Mouse (Mus musculus): ENCODE measurements around the gene Gpsm2. TPM values are rescaled to one million over a fixed set of nuclear protein-coding genes. Genes with fewer than 3 reads are reported as not detected.
A peak's percentile ranks its signal among the peaks of the same experiment; 100 is the strongest.

The Gpsm2 gene
- polyA plus RNA-seq (2015; fragmentation: Nextera tagmentation; extraction: Ambion mirVana), result 95.9 and 103 TPM in 2 replicates

GRCm38 (mm10) chr3:108722036-108722872 lies at the start of gene Gpsm2:
Gene Gpsm2 (minus strand): TSS chr3:108722309.
- 1% methylated on average over 48 of the region's 53 CpGs for WGBS
- peak within 1 kb of the TSS; percentile 66 for H3K4me3 ChIP-seq
- peak within 1 kb of the TSS; percentile 97 for H3K27ac ChIP-seq
- no peaks in the 10 kb centered on the region for H3K9me3 ChIP-seq
- peak within 1 kb of the TSS; percentile 50 for H3K4me2 ChIP-seq
- peaks cover 21% of the 10 kb centered on the region for H3K4me1 ChIP-seq
- H3K27me3 ChIP-seq, result no peaks in the 10 kb centered on the region
- peak within 1 kb of the TSS; percentile 61 for H3K9ac ChIP-seq
- peak; percentile 97 for ATAC-seq (ENCODE audit: insufficient number of reproducible peaks, low FRiP score, low TSS enrichment, low read depth)
- H3K36me3 ChIP-seq, result no peaks in the 10 kb centered on the region

- peak overlapping the region; percentile 30 for H3K4me2 ChIP-seq
- 9% methylated on average over 6 of the region's 6 CpGs for WGBS
- peak; percentile 93 for ATAC-seq (ENCODE audit: insufficient number of reproducible peaks, low FRiP score, low TSS enrichment, low read depth)
Observed at GRCm38 (mm10) chr3:108770725-108771368, 48.7 kb upstream of the Gpsm2 start.

GRCm38 (mm10) chr3:108769547-108769946 lies 47.4 kb upstream of the Gpsm2 start:
- H3K27ac ChIP-seq, result peak overlapping the region; percentile 94
- no peak overlapping the region for H3K4me3 ChIP-seq
- peaks cover 44% of the 10 kb centered on the region for H3K4me1 ChIP-seq
- no peak for ATAC-seq (ENCODE audit: insufficient number of reproducible peaks, low FRiP score, low TSS enrichment, low read depth)
- no peaks in the 10 kb centered on the region for H3K36me3 ChIP-seq
- H3K9me3 ChIP-seq, result no peaks in the 10 kb centered on the region
- 50% methylated on average over 6 of the region's 6 CpGs for WGBS
- H3K27me3 ChIP-seq, result no peaks in the 10 kb centered on the region
- H3K9ac ChIP-seq, result no peak overlapping the region
- no peak overlapping the region for H3K4me2 ChIP-seq

More at GRCm38 (mm10) chr3:108770725-108771368, 48.7 kb upstream of the Gpsm2 start:
- Histone ChIP-seq H3K27ac (peak overlapping the region; percentile 94), H3K9ac (no peak overlapping the region), H3K27me3 (no peaks in the 10 kb centered on the region), H3K36me3 (no peaks in the 10 kb centered on the region), H3K9me3 (no peaks in the 10 kb centered on the region), H3K4me1 (peaks cover 37% of the 10 kb centered on the region), H3K4me3 (no peak overlapping the region)

DNA sequence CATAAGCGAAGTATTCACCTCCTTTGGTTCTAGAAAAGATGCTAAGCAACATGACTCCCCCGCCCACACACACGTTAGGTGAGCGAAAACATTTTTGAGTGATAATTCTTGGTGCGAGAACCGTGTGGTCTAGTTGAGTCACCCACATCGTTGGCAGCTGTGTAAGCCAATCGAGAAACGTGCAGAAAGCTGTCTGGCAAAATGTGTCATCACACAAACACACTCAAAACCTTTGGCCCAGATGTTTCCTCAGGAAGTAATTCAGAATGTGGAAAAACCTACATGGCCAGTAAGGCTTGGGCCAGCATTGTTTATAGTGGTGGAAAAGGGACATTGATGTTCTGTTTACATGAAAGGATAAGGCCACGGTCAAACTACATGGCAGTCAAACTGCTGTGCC lies 45.3 kb upstream of the Gpsm2 start:
- H3K9ac ChIP-seq, result no peak overlapping the region
- no peaks in the 10 kb centered on the region for H3K9me3 ChIP-seq
- H3K4me2 ChIP-seq, result no peak overlapping the region
- 61% methylated on average over 10 of the region's 10 CpGs for WGBS
- no peak overlapping the region for H3K27ac ChIP-seq
- ATAC-seq (ENCODE audit: insufficient number of reproducible peaks, low FRiP score, low TSS enrichment, low read depth), result no peak
- no peaks in the 10 kb centered on the region for H3K36me3 ChIP-seq
- peaks cover 60% of the 10 kb centered on the region for H3K4me1 ChIP-seq
- H3K27me3 ChIP-seq, result no peaks in the 10 kb centered on the region
- no peak overlapping the region for H3K4me3 ChIP-seq

GRCm38 (mm10) chr3:108766943-108767342 lies 44.8 kb upstream of the Gpsm2 start:
- no peak overlapping the region for H3K9ac ChIP-seq
- no peak overlapping the region for H3K4me2 ChIP-seq
- WGBS, result 85% methylated on average over 7 of the region's 7 CpGs
- H3K4me1 ChIP-seq, result peaks cover 60% of the 10 kb centered on the region
- H3K9me3 ChIP-seq, result no peaks in the 10 kb centered on the region
- H3K27me3 ChIP-seq, result no peaks in the 10 kb centered on the region
- no peaks in the 10 kb centered on the region for H3K36me3 ChIP-seq
- ATAC-seq (ENCODE audit: insufficient number of reproducible peaks, low FRiP score, low TSS enrichment, low read depth), result no peak
- H3K4me3 ChIP-seq, result no peak overlapping the region
- no peak overlapping the region for H3K27ac ChIP-seq

DNA sequence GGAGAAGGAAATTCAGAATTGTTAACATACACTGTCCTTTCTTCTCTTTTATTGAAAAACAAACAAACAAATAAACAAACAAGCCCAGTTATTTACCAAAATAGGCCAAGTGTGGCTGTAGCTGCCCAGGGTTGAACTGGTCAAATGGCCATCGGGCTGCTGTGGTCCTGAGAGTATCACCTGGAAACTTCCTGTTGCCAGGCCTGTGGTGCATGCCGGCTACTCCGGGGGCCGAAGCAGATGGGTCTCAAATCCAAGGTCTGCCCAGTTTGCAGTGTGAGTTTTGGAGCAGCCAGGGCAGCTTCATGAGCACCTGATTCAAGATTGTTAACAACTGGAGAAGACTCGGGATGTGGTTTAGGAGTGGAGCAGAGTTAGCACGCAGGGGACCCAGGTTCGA lies 43.4 kb upstream of the Gpsm2 start:
- Histone ChIP-seq H3K27me3 (no peaks in the 10 kb centered on the region), H3K9ac (no peak overlapping the region), H3K4me1 (peaks cover 54% of the 10 kb centered on the region), H3K36me3 (no peaks in the 10 kb centered on the region), H3K9me3 (no peaks in the 10 kb centered on the region), H3K27ac (no peak overlapping the region), H3K4me2 (no peak overlapping the region), H3K4me3 (no peak overlapping the region)
- no peak for ATAC-seq (ENCODE audit: insufficient number of reproducible peaks, low FRiP score, low TSS enrichment, low read depth)
- 79% methylated on average over 7 of the region's 7 CpGs for WGBS

DNA sequence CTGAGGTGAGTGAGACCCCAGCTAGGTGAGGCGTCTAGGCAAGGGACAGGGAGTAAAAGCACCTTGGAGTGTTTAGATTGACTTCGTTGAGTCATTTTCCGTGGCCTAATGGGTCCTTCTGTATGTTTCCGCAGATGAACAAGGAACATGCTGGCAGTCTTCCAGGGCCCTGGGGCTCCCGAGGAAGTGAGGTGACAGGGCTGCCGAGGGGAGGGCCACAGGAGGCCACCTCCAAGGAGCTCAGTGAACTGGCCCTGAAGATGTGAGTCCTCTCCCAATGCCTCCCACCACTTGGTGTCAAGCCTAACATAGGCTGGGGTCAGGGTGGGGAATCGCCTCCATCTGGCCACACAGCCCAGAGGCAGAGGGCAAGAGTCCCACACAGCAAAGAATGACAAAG lies 42.9 kb upstream of the Gpsm2 start:
- no peak overlapping the region for H3K4me2 ChIP-seq
- peaks cover 54% of the 10 kb centered on the region for H3K4me1 ChIP-seq
- no peaks in the 10 kb centered on the region for H3K9me3 ChIP-seq
- no peak overlapping the region for H3K4me3 ChIP-seq
- H3K36me3 ChIP-seq, result no peaks in the 10 kb centered on the region
- no peak for ATAC-seq (ENCODE audit: insufficient number of reproducible peaks, low FRiP score, low TSS enrichment, low read depth)
- H3K9ac ChIP-seq, result no peak overlapping the region
- no peak overlapping the region for H3K27ac ChIP-seq
- 28% methylated on average over 7 of the region's 7 CpGs for WGBS
- H3K27me3 ChIP-seq, result no peaks in the 10 kb centered on the region

DNA sequence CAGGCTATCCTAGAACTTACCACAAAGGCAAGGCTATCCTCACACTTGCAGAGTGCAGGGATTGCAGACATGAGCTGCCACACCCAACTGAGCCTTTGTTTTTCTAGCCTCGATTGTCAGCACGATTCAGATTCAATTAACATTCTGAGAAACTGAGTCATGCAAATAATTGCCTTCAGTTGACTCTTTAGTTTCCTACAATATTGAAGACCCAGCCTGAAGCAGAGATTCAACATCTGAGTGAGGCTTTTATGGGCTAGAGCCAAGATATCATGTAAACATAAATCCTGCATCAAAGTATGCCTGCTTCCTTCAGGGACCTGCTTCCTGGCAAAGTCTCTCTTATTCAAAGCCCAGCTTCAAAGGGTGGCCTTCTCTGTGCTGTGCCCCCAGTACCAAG lies 41.6 kb upstream of the Gpsm2 start:
- Histone ChIP-seq H3K9ac (no peak overlapping the region), H3K36me3 (no peaks in the 10 kb centered on the region), H3K4me1 (peaks cover 53% of the 10 kb centered on the region), H3K4me3 (no peak overlapping the region), H3K27me3 (no peaks in the 10 kb centered on the region), H3K27ac (peak overlapping the region; percentile 72; the same call in 1 of the 2 replicates), H3K4me2 (no peak overlapping the region), H3K9me3 (no peaks in the 10 kb centered on the region)
- 66% methylated on average over 2 of the region's 2 CpGs for WGBS
- no peak for ATAC-seq (ENCODE audit: insufficient number of reproducible peaks, low FRiP score, low TSS enrichment, low read depth)

DNA sequence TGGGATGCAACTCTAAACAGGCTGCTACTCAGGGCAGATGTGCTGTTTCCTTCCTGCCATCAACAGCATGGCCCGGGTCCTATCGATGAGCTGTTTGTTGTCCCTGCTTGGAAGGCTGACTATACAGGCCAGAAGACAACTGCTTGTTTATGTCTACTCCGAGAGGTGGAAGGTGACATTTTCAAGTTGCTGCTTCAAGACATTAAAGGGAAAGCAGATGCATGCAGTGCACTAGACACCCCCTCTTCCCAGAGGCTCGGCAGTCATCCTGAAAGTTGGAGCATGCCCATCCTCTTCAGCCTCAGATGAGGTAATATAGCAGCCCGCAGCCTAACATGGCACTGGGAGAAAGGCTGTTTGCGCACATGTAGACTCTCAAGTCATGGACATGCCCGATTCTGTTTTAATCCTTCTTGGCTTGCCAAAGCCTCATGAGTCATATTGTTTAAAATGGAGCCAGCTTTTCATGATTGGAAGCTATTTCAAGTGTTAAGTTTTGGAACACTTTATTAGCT lies 40.5 kb upstream of the Gpsm2 start:
- Histone ChIP-seq H3K4me3 (no peak overlapping the region), H3K9me3 (no peaks in the 10 kb centered on the region), H3K9ac (no peak overlapping the region), H3K4me2 (no peak overlapping the region), H3K27me3 (no peaks in the 10 kb centered on the region), H3K4me1 (peaks cover 60% of the 10 kb centered on the region), H3K27ac (peak overlapping the region; percentile 72), H3K36me3 (no peaks in the 10 kb centered on the region)
- no peak; the same call in 1 of the 2 replicates for ATAC-seq (ENCODE audit: insufficient number of reproducible peaks, low FRiP score, low TSS enrichment, low read depth)
- WGBS, result 50% methylated on average over 7 of the region's 7 CpGs

GRCm38 (mm10) chr3:108759566-108760420 lies 37.7 kb upstream of the Gpsm2 start:
- Histone ChIP-seq H3K36me3 (no peaks in the 10 kb centered on the region), H3K27ac (peak overlapping the region; percentile 87), H3K9me3 (no peaks in the 10 kb centered on the region), H3K4me1 (peaks cover 58% of the 10 kb centered on the region), H3K9ac (no peak overlapping the region), H3K27me3 (no peaks in the 10 kb centered on the region), H3K4me2 (no peak overlapping the region), H3K4me3 (no peak overlapping the region)
- 39% methylated on average over 11 of the region's 11 CpGs for WGBS
- peak; percentile 78 for ATAC-seq (ENCODE audit: insufficient number of reproducible peaks, low FRiP score, low TSS enrichment, low read depth)

DNA sequence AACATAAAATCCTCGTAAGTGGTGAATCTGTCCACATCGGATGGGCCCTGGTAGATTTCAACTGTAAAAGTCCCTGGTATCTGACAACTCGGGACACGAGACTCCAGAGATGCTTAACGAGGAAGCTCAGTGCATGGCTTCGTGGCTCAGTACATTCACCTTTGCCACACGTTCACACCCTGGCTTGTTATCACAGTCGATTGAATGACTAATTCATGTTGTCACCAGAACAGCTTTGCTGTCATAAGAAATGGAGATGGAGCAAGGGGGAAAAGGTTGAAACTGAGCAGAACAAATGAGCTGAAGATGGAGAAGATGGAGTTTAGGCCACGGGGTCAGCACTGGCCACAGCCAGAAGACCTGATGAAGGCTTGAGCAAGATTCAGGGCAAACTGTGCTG lies 35.5 kb upstream of the Gpsm2 start:
- H3K27ac ChIP-seq, result 0 out of 2 replicates have a peak overlapping the region, but pooled peaks have one; percentile 43
- 51% methylated on average over 9 of the region's 9 CpGs for WGBS
- H3K4me3 ChIP-seq, result no peak overlapping the region
- no peak for ATAC-seq (ENCODE audit: insufficient number of reproducible peaks, low FRiP score, low TSS enrichment, low read depth)
- no peak overlapping the region for H3K9ac ChIP-seq
- H3K36me3 ChIP-seq, result no peaks in the 10 kb centered on the region
- H3K27me3 ChIP-seq, result no peaks in the 10 kb centered on the region
- no peaks in the 10 kb centered on the region for H3K9me3 ChIP-seq
- H3K4me2 ChIP-seq, result no peak overlapping the region
- peaks cover 40% of the 10 kb centered on the region for H3K4me1 ChIP-seq
